Mouse (Mus musculus) C2C12 (cell line): ENCODE data around the gene 1700129C05Rik.

Experiments
- CTCF ChIP-seq: IDR thresholded peaks from one replicate; pipeline ENCODE4 v1.5.1; 2011; ENCODE audit not compliant: control insufficient read depth, insufficient read depth, insufficient read length
- MAX ChIP-seq: IDR thresholded peaks from one replicate; pipeline ENCODE4 v1.6.1; 2011; ENCODE audit warnings: mild to moderate bottlenecking, control low read depth
- MYOD1 ChIP-seq: IDR thresholded peaks from one replicate; pipeline ENCODE4 v1.6.1; 2011; ENCODE audit warnings: low read depth; ENCODE audit not compliant: control insufficient read depth, insufficient read length

DNA sequence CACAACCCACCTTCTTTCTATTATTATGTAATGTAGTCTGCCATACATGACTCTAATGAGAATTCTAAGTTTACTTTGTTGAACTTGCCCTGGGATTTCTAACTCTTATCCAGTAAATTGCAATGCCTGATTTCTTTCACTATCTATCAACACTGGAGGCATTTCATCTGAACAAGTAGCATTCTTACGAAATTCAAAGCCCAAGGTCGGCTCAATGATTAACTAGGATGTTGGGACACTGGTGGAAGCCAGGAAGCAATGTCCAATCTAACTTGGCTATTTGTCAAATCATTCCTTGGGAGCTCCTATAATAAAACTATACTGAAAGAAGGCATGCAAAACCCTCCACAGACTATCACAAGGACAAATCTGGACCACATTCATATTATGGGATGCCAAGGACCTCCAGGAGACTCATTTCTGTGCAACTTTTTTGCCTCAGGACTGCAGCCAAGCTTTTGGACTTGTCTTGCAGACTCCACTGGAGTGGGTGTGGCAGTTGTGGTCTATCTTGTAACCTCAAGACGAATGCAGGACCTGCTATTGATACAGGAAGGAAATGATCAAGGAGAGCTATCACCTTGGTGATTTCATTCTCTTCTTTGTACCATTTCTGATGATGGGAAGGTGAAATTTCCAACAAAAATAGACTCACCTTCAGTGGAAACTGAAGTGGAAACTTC lies 14.5 kb upstream of the 1700129C05Rik start:
- TF ChIP-seq CTCF, result no peak
- no peak for TF ChIP-seq MYOD1
- no peak for TF ChIP-seq MAX
